Mouse (Mus musculus) E14TG2a.4 (cell line): ENCODE data around the gene Mtss1l.

Experiments used
- CTCF ChIP-seq: conservative IDR thresholded peaks from 2 replicates; pipeline ENCODE4 v1.5.1; 2014; ENCODE audit warnings: low read length
- NANOG ChIP-seq: IDR thresholded peaks from 2 replicates; pipeline ENCODE4 v1.6.1; 2014; ENCODE audit warnings: borderline replicate concordance, low read length, mixed read lengths
- POU5F1 ChIP-seq: IDR thresholded peaks from 2 replicates; pipeline ENCODE4 v1.6.1; 2014; ENCODE audit warnings: low read length, borderline replicate concordance

GRCm38 (mm10) chr8:110696051-110696450 lies 25.2 kb upstream of the Mtss1l start:
- no peak for TF ChIP-seq CTCF
- no peak for TF ChIP-seq POU5F1
- TF ChIP-seq NANOG: no peak
